Mouse (Mus musculus) spleen, postnatal 10 days (tissue): Measurements from ENCODE around the gene Csnk1e.

Experiments
- DNase-seq, 2 experiments: peaks; one replicate each; pipeline ENCODE4 v3.0.0; 2021 to 2022; ENCODE audit warnings: low spot score in 2 of 2

The Csnk1e gene

DNA sequence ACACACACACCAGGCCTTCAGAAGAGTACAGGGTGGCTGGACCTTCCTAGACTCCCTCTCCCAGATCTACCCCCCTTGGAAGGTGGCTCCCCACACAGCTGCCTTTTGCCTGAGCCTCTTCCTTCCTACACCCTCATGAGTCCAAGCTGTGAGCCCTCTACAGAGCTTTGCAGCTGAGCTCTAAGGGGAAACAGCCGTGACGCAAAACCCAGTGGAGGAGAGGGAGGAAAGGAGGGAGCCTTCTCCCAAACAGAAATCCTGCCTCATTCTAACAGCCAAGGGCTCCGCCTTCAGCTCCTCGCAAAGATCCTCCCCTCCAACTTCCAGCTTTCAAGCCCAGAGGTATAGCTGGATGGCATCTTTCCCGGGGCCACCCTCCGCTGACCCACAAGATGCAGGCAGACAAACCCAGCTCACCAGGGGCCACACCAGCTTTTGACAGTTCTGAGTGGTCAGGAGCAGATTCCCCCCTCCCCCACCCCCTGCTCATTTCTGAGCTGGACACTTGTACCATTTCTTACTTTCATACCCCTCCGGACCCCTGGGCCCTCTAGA is 11.4 kb downstream of the Csnk1e start:
- no peak for DNase-seq

- no peak for DNase-seq
Observed at GRCm38 (mm10) chr15:79442961-79443518, 12.3 kb downstream of the Csnk1e start.

DNA sequence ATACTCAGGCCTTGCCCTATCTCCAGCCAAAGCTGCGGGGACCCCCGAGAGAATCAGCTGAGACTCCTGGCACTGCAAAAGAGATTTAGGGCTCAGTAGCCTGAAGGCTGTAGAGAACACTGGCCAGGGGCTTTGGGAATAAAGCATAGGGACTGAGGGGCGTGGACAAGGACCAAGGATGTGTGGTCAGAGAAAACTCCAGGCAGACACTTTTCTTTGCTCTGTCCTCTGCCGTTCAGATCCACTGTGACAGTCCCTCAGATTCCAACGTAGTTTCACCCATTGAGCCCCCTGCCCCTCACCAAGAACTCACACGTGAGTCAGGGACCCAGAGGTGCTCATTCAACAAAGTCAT is 13.1 kb downstream of the Csnk1e start:
- DNase-seq = no peak

DNA sequence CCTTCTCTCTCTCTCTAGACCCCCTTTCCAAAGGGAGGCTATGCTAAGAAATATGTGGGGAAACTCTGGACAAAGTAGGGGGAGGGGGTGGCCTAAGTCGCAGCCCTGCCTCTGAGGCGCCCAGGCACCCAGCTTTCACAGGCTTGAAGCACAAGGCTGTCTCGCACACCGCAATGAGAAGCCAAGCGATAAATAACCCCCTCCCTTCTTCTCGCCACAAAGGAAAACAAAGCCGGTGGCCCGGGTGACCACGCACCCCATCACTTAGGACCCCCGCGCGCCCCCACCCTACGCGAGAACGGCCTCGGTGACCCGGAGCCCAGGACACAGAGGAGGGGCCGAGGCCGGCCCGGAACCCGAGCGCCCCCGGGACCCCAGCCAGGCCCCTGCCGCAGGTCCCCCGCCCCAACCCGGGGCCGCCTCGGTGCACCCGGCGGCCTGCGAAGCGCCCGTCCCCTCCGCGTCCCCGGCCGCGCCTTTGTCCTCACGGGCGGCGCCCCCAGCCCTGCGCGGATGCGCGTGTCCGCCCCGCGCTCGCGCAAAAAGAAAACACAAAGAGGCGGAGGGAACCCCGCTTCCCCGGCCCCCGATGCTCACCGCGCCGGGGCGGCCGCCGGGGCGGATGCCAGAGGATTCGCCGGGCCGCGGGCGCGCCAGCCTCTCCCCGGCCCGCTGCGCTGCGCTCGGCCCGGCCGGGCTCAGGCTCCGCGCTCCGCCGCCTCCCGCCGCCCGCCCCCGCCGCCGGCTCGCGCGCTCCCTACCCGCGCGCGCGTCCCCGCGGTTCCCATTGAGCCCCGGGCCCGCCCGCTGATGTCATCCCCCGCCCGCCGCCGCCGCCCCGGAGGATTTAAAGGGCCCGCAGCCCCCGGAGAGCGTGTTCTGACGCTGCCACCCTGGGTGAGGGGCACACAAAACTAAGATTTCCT is 13.8 kb downstream of the Csnk1e start:
- DNase-seq = peak; percentile 37 to 75

DNA sequence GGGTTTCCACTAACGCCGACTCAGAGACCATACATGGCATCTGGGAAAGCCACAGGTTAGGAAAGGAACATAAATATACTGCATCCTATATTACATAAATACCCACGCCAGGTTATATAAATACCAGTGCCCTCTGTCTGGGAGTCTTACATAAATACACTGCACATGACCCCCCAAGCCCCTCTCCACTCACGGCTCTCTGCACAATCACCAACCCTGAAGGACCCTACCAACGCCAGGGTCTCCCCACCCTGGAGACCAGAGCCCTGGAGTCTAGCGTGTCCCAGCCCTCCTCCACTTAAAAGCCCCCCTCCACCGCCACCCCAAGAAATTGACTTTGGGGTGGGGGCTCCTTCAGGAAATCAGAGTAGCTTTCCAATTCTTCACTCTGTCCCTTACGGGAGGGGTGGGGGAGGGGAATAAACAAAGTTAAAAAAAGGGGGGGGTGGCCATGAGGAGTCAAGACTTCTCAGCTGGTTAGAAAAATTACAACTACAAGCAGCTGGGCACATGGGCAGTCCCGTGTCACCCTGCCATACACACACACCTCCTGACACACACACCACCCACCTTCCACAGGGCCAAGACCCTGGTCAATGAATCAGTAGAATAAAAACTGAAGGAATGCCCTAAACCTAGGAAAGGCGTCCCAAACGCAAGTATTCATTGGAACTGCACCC is 14.6 kb downstream of the Csnk1e start:
- no peak for DNase-seq

GRCm38 (mm10) chr15:79440223-79440622 is 15.1 kb downstream of the Csnk1e start:
- DNase-seq = no peak

- DNase-seq = no peak
Observed at GRCm38 (mm10) chr15:79439386-79439785, 16.0 kb downstream of the Csnk1e start.

DNA sequence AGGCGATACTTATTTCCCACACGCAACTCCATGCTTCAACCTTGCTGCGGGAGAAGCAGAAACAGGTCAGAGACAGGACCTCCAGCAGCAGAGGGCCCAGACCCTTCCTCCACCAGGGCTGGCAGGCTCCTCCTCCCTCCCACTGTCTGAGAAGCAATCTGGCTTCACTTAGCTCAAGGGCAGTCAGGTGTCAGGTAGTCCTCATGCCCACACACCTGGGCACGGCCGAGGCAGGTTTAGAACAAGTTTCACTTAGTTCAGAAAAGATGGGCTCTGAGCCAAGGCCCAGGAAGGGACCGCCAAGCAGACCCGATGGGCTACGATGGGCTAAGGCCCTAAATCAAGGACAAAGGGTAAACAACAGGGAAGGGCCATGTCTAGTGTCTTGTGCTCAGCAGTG is 16.6 kb downstream of the Csnk1e start:
- DNase-seq = no peak

DNA sequence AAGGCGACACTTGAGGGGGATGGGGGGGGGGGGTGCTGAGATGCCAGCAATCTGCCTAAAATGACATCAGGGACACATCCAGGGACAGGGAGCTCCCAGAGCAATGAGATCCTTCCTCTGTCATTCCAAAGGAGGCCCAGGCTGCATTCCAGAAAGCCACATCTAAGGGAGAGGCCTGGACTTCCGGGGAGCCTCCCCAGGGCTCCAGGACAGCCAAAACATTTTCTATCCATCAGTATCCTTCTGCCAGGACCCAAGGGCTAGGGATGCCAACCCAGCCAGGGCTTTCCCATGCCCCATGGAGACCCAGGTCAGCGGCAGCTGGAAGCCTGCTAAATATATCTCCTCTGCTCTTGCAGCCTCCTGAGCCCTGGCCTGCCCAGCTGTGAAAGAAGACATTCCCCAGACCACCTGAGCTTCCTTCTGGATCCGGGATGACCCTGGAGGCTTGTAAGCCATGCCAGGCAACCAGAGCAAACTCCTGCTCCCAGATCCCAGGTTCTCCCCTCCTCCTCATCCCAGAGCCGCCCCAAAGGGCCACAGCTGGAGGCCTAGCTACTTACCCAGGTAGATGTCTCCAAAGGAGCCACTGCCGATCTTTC is 17.1 kb downstream of the Csnk1e start:
- DNase-seq = no peak

DNA sequence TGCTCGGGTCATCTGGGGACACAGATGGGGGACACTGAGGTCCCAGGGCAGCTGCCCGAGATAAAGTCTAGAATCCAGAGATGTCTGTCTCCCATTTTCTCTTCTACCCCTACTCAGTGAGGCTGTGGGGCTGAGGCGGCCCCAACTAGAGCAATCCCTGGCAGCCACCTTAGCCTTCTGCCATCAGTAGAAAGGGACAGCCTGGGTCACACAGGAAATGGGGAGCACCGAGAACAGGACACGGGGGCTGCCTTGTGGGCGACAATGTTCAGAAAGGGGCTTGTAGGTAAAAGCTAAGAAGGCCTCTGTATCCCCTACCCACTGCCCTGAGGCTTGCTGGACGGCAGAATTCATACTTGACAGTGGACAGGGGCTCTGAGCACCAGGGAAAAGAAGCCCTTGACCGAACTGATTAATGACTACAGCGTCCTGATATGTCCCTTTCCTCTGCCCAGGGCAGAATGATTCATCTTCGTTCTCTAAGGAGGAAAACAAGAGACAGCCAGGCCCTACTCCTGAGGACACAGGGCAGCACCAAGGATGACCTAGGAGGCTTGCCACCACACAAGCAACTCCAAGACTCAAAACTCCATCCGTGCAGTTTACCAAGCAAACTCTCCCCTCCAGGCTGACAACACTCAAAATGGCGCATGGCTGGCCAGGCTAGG is 17.7 kb downstream of the Csnk1e start:
- no peak for DNase-seq

- no peak for DNase-seq
Observed at GRCm38 (mm10) chr15:79436481-79436921, 18.9 kb downstream of the Csnk1e start.

GRCm38 (mm10) chr15:79435191-79435671 is 20.1 kb downstream of the Csnk1e start:
- DNase-seq = no peak

DNA sequence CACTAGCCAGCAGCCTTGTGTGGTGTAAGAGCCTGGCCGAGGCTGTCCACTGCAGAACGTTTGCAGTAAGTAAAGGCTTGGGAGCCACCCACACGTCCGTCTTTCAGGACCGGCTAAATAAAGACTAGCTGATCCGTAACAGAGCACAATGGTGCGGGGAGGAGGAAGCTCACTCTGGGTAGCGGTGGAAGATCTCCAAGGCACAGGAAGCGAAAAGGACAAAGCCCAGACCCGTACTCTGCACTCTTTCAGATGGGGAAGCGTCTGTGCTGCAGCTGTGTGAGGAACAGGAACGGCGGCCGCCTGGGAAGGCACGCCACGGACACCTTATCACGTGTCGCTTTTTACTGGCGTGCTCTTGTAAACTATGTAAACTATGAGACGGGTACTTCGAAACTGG is 22.5 kb downstream of the Csnk1e start:
- DNase-seq = peak in 1 of 2 experiments; percentile 27

- no peak for DNase-seq
Observed at GRCm38 (mm10) chr15:79432328-79432727, 23.0 kb downstream of the Csnk1e start.

- no peak for DNase-seq
Observed at GRCm38 (mm10) chr15:79431925-79432324, 23.4 kb downstream of the Csnk1e start.

GRCm38 (mm10) chr15:79430461-79431000 is 24.8 kb downstream of the Csnk1e start:
- DNase-seq = no peak

DNA sequence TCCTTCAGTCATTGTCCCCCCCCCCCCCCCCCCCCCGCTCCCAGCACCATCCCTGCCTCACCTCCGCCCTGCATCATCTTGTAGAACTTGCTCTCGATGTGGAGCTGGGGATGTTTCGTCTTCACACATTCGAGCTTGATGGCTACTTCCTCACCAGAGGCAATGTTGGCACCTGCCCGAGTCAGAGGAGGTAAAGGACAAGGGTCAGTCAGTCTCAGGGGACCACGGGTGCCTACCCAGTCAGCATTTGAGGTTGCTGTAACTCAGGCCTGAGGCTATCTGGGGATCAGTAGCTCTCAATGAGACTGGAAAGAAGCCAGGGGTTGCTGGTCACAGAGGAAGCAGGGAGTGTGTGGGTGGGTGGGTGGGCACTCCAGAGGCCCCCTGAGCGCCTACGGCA is 25.4 kb downstream of the Csnk1e start:
- no peak for DNase-seq

- no peak for DNase-seq
Observed at GRCm38 (mm10) chr15:79429527-79429926, 25.8 kb downstream of the Csnk1e start.

DNA sequence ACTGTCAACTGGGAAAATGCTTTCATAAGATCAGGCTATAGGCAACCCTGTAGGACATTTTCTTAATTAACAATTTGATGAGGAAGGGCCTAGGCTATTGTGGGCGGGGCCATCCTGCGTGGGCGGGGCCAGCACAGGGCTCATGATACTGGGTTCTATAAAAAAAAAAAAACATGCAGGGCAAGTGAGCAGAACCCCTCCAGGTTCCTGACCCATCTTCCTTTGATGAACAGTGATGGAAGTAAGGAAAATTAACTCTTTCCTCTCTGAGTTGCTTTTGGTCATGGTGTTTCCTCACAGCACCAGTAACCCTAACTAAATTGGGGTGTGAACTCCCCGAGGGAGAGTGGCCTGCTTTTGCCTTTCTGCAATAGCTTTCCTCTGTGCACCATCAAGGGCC is 26.8 kb downstream of the Csnk1e start:
- no peak for DNase-seq

DNA sequence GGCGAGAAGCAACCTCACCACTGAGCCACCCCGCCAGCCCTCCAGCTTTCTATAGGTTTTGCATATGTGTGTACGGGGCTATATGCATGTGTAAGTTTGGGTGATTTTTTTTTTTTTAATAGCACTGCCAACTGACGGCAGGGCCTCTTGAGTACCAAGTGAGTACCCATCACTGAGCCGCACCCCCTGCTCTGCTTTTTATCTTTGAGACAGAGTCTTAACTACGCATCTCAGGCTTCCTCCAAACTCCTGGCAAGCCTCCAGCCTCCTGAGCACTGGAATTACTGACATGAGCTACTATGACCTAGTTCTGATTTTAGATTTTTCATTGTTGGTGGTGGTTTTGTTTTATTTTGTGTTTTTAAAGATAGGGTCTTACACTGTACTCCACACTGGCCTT is 27.9 kb downstream of the Csnk1e start:
- DNase-seq = no peak

DNA sequence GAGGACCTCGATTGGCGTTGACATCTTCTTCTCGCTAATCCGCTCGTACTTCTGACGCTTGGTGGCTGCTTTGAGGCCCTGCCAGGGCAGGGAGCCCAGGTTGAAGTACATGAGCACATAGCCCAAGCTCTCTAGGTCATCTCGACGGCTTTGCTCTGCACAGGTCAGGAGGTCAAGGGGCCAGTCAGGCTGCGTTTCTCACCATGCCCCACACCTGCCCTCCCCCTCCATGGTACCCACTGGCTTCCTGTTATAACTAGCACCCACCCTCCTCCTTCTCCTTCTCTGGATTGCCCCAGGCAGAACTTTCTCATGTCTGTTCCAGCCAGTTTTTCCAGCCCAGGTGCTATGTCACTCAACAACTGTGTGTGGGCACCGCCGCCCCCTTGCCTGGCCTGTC is 29.9 kb downstream of the Csnk1e start:
- DNase-seq = no peak
